Mouse (Mus musculus) testis, postnatal 14 days (tissue): ENCODE results near the gene Mtfr2.
A peak's percentile ranks its signal among the peaks of the same experiment; 100 is the strongest.

Source experiments
- DNase-seq: peaks from one replicate; pipeline ENCODE4 v3.0.0; 2021; ENCODE audit warnings: low spot score

The Mtfr2 gene

DNA sequence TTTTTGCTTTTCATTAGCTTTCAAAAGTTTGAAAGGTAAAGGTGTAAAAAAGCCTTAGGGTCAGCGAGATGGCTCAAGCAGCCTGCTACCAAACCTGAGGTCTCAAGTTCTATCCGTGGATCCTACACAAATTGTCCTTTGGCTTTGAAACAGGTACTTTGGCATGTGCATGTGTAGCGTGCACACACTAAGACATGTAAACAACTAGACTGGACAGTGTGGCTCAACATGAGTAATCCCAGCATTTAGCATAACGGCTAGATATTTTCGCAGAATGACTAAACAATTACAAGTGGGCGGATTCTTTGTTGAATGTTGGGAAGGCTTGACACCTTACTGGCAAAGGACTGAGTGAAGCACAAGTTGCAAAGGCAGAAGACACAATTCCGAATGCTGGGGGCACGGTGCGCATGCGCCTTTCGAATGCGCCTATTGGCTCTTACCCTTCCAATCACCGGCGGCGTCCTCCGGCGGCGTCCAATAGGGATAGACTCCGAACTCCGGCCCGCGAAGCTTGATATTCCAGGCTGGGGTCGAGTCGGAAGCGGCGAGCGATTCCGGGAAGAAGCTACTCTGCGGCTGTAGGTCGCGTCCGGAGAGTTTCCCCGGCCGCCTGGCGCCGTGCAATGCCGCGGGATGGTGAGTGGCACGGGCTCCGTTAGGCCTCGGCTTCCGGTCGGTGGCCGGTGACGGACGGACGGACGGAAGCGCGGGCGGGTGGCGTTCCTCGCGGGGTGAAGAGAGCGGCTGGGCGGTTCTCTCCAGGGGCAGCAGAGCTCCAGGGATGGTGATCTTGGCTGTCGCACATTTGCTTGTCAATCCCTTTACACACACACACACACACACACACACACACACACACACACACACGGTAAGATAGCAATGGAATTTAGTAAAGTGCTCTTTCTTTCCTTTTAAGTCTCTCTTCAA lies at the start of gene Mtfr2:
Gene Mtfr2, plus strand, starts transcription at position 486 of the 930 bp plus-strand sequence.
- DNase-seq = peak; percentile 94

DNA sequence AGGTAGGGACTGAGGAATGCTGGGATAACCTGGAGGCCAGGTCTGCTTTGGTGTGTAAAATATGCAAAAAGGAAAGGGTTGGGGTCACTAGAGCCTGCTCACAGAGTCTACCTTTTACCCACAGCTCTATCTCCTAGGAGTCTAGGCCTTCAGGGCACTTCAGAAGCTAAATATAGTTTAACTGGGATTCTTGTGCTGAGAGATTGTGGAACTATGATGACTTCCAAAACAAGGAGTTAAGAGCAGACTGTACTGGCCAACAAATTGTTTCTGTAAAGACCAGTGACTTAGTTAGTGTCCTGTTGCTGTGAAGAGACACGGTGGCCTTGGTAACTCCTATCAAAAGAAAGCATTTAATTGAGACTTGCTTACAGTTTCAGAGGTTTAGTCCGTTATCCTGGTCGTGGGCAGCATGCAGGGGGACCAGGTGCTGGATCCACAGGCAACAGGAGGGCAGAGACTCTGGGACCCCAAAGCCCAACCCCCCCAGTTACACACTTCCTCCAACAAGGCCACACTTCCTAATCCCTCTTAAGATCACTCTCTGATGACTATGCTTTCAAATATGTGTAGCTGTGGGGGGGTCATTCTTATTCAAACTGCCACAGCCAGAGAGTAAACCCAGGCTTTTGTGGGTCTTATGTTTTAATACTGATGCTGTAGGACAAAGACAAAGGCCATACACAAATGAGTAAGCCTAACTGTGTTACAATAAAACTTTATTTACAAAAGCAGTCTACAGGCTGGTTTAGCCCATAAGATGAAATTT lies 49.2 kb upstream of the Mtfr2 start:
- no peak for DNase-seq

DNA sequence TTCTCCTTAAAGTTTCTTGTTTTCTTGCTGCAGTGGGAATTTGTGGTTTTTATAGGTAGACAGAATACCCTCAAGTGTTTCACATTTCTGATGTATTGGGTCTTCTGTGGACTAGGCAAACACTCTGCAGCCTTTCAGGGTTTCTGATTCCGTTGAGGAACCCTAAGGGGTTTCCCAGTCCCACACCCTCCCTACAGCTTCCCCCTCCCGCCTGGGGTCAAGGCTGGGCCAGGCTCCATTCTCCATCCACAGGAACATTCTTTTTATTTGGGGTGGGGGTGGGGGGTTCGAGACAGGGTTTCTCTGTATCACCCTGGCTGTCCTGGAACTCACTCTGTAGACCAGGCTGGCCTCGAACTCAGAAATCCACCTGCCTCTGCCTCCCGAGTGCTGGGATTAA lies 48.5 kb upstream of the Mtfr2 start:
- no peak for DNase-seq

DNA sequence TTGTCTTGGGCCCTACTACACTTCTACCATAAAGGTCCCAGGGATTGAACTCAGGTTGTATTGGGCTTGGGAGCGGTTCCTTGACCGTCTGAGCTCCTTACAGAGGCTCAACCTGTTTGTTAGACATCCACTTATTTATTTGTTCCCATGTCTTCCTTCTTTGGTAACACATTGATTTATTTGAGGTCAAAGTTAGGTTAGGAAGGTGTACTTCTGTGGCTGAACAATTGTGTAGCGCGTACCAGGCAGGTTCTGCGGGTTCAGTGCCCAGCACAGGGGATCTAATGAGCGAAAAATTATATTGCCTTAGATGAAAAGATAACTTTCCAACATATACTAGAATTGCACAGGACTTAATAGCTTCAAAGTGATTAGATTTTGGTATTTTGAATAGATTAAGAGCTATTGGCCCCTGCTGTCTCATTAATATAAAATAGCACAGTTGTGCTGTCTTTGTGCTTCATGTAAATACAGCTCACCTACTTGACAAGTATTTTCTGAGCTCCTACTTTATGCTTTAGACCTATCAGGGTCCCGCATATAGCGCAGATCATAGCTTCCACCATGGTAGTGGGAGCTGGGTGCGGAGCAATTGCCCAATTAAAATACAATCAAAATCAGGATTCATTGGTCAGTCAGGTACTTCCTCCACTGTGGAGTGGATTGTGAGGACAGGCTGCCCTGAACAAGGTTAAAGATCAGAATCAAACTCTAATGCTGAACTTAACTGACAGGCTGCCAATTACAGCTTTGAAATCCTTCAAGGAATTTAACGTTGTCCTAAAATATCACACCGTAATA lies 36.4 kb upstream of the Mtfr2 start:
- DNase-seq = no peak

DNA sequence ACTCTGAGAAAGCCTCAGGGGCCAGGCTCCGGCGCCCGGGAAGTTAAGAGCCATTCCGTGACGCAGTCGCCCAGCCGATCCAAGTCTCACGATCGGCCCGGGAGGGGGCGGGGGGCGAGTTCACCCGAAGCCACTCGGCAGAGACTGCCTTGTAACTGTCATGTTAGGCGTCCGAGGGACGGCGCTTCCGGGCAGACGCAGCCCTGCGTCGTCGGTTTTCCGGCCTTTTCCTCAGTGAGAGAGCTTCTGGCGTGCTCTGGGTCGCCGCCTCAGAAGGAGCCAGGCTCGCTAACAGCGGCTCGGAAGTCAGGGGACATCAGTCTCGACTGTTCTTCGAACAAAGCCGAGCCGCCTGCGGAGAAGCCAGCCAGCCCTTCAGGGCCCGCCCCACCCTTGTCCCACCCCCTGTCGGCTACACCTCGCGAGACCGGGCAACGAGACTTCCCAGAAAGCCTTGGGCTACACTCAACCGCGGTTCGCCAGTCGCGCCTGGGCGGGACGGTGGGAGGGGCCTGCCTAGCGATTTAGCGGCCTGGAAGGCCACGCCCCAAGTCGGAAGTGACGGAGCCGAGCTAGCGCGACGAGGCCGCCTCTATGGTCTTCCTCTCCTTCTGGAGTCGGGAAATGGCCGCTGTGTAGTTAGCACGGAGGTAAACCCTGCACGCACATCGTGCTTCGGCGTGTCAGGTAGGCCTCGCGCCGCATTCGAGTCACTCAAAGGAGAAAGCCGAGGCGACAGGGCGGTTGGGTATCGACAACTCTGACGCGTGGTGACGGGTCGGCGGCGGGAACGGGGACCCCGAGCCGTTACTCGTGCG lies 35.4 kb upstream of the Mtfr2 start, which contains the start of gene Bclaf1:
Gene Bclaf1, plus strand, starts transcription at position 552 of the 818 bp plus-strand sequence.
- DNase-seq = peak; percentile 100

DNA sequence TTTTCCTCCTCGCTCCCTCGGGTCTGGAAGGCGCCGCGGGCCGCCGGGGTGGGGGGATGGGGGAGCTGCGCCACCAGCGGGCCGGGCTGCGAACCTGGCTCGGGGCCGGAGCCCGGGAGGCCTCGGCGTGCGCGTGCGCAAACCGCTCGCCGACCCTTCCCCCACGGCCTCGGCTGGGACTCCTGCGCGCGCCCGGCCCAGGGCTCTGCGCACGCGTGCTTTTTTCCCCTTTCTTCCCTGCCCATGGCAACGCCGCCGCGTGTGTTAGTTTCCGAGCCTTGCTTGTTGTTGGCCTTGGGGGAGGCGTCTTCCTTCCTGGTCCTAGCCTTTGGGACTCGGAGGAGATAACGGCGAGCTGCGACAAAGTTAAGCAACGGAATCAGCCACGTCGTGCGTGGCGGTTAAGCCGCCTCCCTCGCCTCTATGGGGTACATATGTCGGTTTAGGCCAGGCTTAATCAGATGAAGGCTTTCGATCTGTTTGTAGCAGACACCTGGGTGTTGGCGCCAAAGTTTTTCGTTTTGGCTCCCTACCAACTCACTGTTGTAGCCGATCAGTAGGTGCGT lies 34.8 kb upstream of the Mtfr2 start:
- peak; percentile 93 for DNase-seq

DNA sequence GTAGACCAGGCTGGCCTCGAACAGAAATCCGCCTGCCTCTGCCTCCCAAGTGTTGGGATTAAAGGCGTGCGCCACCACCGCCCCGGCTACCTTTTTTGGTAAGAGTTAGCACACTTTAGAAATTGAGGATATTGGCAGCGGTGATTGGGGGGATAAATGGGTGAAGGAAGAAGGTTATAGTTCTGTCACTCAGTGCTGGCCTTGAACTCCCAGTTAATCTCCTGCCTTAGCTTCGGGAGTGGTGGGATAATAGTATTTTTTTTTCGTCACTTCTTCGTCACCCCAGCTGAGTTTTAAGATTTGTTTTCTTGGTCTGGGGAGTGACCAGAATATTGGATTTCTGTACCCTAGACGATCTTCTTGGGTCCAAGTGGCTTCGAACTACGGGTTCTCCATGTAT lies 34.1 kb upstream of the Mtfr2 start:
- DNase-seq = no peak

DNA sequence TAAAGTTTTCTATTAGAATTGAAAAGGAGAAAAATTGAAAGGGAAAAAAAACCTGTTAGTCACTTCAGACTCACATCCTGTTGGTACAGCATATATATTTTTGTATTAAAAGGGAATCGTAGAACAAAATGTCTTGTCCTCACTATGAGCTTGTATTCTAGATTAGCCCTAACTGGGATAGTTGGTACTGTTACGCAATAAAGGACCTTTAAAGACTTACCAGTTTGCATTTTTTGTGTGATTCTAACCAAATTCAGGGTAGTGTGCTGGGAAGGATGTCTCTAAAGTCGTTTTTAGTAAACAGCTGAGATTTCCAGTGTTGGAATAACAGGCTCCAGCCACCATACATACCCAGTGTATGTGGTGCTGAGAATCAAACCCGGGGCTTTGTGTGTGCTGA lies 33.6 kb upstream of the Mtfr2 start:
- DNase-seq = no peak

DNA sequence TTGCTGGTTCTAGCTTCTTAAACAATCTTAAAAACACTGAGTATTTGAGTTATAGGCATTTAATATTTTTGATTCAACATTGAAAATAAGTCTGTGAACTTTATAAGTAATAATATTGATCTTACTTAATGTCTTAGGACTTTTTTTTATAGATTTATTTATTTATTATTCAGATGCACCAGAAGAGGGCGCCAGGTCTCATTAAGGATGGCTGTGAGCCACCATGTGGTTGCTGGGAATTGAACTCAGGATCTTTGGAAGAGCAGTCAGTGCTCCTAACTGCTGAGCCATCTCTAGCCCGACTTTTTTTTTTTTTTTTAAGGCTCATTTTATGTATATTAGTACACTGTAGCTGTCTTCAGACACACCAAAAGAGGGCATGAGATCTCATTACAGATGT lies 32.8 kb upstream of the Mtfr2 start:
- DNase-seq = no peak

DNA sequence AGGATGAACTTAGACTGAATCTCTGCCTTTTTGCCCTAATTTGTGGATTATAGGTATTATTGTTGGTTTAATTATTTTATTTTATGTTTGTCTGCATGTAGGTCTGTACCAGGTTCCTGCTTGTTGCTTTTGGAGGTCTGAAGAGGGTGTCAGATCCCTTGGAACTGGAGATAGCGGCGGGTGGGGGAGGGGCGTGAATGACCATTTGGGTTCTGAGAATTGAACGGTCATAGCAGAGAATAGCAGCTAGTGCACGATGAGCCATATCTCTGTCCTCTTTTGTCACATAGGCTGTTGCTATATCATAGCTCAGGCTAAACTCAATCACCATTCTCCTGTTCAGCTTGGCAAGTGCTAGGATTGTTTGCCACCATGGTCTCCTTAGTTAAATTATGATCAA lies 30.1 kb upstream of the Mtfr2 start:
- no peak for DNase-seq

DNA sequence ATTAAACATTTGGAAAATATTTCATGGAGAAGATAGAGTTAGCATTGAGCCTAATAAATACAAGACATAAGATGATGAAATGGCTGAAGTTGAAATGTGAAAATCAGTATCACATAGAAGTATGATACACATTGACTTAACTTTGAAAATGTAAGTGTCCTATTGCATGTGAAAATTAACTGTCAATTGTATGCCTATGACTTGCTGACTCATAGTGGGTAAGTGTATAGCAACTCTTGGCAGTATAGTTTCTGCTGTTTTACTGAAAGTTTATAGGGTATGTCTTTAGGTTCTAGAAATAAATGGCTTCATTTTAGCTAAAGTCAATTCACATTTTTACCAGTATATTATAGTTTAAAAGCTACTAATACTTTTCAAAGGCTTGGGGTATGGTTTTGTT lies 21.3 kb upstream of the Mtfr2 start:
- no peak for DNase-seq

DNA sequence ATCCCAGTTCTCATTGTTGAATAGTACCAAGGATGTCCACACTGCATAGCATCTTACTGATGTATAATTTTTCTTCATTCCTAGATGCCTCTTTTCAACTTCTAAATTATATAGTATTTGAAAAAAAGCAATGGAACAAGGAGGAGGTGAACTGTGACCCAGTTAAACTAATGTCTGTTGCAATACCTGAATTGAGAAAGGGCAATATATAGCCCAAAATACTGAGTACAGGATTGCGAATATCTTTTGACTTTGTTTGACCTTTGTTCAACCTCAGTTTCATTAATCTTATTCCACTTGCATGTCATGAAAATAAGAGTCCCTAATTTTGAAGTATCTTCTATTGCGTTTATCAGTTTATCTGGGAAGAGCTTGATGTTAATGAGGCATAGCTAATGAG lies 16.3 kb upstream of the Mtfr2 start:
- no peak for DNase-seq

DNA sequence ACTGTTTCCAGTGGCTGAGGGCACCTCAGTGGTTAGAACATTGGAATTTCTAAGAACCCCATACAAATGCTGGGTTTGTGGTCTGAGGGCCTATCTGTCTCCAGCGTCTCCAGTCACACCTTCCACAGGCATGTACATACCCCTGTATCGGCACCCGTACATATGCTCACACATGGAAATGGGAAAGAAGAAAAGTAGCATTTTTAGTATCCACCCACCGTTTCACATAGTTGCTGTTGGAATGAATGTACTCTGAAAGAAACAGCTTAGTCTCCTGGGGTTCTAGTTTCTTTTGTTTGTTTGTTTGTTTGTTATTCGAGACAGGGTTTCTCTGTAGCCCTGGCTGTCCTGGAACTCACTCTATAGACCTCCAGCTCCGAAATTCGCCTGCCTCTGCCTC lies 9.7 kb upstream of the Mtfr2 start:
- DNase-seq = no peak

DNA sequence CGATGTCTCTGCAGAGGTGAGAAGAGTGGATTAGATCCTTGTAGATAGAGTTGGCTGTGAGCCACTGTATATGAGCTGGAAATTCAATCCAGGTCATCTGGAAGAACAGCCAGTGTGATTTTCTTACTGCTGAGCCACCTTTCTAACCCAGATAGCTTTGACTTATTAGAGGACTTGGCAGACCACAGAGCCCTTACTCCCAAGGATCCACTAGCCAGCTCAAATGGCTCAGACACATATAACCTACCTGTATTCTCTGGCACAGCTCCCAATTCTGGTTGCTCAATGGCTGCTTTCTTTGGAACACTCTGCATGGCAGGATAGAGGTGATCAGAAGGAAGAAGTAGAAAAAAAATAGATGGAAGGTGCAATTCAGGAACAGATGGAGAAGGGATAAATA lies 1.8 kb upstream of the Mtfr2 start:
- no peak for DNase-seq

DNA sequence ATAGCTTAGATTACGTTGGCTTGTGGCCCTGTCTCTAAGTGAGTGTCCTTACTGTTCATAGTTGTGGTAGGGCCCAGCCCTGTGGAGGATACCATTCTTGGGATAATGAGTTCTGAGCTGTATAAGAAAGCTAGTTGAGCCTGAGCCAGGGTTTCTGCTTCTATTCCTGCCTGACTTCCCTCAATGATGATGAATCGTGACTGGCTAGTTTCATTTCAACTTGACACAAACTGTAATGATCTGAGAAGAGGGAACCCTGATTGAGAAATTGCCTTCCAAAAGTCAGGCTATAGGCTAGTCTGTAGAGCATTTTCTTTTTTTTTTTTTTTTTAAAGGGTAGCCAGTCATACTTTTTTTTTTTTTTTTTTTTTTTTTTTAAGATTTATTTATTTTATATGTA lies 1.3 kb downstream of the Mtfr2 start:
- no peak for DNase-seq

DNA sequence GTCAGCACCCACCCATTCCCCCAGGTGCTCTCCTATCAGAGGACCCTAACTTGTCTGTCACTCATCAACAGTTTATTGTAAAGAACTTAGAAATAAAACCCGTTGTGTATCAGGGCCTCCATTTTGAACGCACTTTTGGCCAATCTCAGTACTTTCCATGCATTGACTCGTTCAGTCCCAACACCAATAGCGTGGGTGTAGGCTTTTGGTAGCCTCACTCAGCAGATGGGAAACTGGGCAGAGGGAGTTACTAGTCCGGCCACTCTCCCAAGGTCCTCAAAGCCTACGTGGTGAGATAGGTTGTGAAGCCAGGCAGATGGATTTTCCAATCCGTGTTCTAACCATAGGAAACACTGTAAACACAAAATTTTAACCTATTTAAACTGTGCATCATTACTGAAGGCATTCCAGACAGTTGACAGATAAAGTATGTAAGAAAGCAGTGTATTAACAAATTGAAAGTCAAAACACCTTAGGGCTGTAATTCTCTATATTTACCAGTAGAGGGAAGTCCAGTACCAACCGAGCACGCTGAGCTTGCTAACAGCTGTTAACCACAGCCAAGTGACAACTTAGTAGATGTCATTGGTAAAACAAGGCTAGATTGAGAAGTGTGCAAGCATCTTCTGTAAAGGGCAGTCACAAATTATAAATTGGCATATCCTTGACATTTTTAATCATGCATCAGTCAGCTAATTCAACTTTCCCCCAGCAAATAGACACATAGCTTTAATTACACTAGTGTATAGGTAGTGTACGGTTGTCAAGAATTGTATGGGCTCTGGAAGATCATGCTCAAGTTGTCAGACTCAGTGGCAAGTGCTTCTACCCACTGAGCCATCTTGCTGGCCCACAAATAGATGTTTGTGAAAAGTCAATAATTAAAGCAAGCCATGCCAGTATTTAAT lies 14.2 kb downstream of the Mtfr2 start:
- DNase-seq = no peak

DNA sequence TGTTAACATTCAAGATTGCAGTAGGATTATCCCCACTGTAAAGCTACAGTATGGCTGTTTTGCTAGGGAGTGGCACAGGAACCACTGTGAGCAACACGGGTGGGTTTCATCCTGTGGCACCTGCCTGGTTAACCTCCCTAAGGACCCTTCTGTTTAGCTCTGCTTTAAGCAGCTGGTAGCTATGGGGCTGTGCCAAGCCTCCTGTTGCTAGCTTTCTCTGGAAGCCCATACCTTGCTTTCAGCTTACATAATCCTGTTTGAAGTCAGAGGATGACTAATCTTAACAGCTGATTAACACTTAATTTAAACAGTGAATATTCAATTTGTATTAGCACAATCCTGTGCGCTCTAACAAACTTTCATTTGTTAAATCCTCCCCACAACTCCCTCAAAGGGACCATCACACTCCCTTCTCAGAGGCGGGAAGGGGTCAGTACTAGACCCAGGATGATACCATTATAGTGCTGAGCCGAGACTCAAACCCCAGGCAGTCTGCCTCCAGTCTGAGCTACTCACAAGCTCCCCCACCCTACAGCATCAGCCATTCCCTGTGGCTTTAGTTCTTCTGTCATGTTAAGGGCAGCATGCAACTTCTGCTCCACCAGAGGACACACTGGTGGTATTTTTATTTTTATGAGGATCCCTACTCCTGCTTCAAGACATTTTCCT lies 15.0 kb downstream of the Mtfr2 start:
- DNase-seq = no peak

DNA sequence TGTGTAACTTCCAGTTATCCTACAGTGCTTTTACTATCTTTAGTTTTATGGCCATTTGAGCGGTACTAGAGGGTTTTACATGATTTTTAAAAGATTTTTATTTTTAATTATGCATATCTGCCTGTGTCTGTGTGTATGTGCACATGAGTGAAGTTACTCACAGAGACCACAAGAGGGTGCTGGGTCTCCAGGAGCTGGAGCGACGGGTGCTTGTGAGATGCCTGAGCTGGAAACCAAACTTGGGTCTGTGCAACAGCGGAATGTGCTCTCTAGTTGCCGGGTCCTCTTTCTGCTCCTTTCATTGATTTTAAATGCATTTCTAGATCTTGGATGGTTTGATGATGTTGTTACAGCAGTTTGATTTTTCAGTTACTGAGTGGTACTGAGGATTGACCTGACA lies 24.5 kb downstream of the Mtfr2 start:
- DNase-seq = no peak

DNA sequence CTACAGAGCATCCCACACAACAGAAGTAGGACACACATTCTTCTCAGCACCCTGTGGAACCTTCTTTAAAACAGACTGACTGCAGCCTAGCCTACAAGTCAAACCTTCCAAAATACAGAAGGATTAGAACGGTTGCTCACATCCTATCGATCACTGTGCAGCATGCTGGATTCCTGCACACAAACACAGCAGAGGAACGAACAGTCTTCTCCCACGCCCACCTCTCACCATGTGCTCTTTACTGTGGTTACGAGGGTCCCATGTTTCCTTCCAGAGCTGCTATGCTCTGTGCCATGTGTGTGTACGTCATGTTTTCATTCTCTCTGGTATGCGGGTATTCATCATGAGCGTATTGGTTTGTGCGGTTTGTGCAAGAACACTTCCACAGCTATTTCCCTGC lies 30.1 kb downstream of the Mtfr2 start:
- DNase-seq = no peak
